ENCODE assay signal across 14 mouse cellular contexts in genomic region chr2:75496606-75497240, GRCm38 (mm10).
DNase-seq lines count a peak whose midpoint lies in the region; ATAC-seq and TF ChIP-seq lines count a peak whose summit lies in the region.
"Had no signal": no experiment of that assay in that cellular context is flagged by ENCODE, and none has a peak within 500 bp of the region (broad histone marks: within the 10 kb centered on the region; RNA-seq: fewer than 3 reads in every experiment).

No protein-coding gene starts in this region.

- H3K4me3 ChIP-seq in lung, embryonic 14.5 days (ENCODE audit: low read depth, low read length): no peak overlapping the region
- H3K4me3 ChIP-seq in lung, adult 2 months (replicated peaks; ENCODE audit: extremely low read depth, low read depth, low read length): no peak overlapping the region
- no peak overlapping the region for H3K4me3 ChIP-seq in hindbrain, embryonic 11.5 days (ENCODE audit: low read depth, low read length)
- H3K4me3 ChIP-seq in neural tube, embryonic 15.5 days (replicated peaks): no peak overlapping the region
- H3K4me3 ChIP-seq: forebrain, embryonic 12.5 days; hindbrain, embryonic 10.5 days; liver, embryonic 15.5 days; megakaryocyte, embryonic 14.5 days; midbrain, embryonic 15.5 days had no signal

- TF ChIP-seq POLR2A in lung, adult 2 months (IDR thresholded peaks at IDR 0.05; ENCODE audit: borderline replicate concordance, extremely low read depth, low read depth, low read length): no peak

- peaks cover 6% of the 10 kb centered on the region for H3K4me1 ChIP-seq in lung, embryonic 14.5 days (ENCODE audit: insufficient read depth)
- H3K4me1 ChIP-seq in lung, adult 2 months (ENCODE audit: control insufficient read depth, insufficient read depth, low read length): no peaks in the 10 kb centered on the region
- no peaks in the 10 kb centered on the region for H3K4me1 ChIP-seq in hindbrain, embryonic 11.5 days (replicated peaks; ENCODE audit: control insufficient read depth, insufficient read depth, low read length)
- H3K4me1 ChIP-seq in neural tube, embryonic 15.5 days: peaks cover 13% of the 10 kb centered on the region; the same call in 1 of the 2 replicates
- H3K4me1 ChIP-seq: liver, embryonic 15.5 days; megakaryocyte, embryonic 14.5 days; midbrain, embryonic 15.5 days had no signal

- ATAC-seq in lung, embryonic 14.5 days (ENCODE audit: insufficient read depth): no peak
- ATAC-seq in hindbrain, embryonic 11.5 days (ENCODE audit: low FRiP score): no peak
- no peak for ATAC-seq in neural tube, embryonic 15.5 days (ENCODE audit: low FRiP score)
- ATAC-seq: midbrain, embryonic 15.5 days had no signal

- DNase-seq in cerebellum, postnatal 14 days: peak; percentile 54 to 56
- DNase-seq in cerebellum, adult 9-11 months: no peak
- DNase-seq in lung, embryonic 14.5 days: peak; percentile 72
- no peak for DNase-seq in lung, adult 2 months
- DNase-seq in kidney, postnatal 4 days: peak; percentile 33 to 55
- DNase-seq in yolk sac, embryonic 10.5 days (ENCODE audit: low spot score): no peak
- no peak for DNase-seq in hindbrain, embryonic 11.5 days (ENCODE audit: low spot score)
- DNase-seq: thymus, postnatal 25 days had no signal

- WGBS in lung, embryonic 14.5 days: 64% methylated on average over 5 of the region's 5 CpGs
- WGBS in lung, adult 2 months: 67% methylated on average over 5 of the region's 5 CpGs
- WGBS in hindbrain, embryonic 11.5 days: 93% methylated on average over 5 of the region's 5 CpGs
- 77% methylated on average over 5 of the region's 5 CpGs for WGBS in neural tube, embryonic 15.5 days

- H3K9me3 ChIP-seq in lung, embryonic 14.5 days (ENCODE audit: low read depth, low read length): no peaks in the 10 kb centered on the region
- no peaks in the 10 kb centered on the region for H3K9me3 ChIP-seq in hindbrain, embryonic 11.5 days (ENCODE audit: control insufficient read depth, low read length)
- no peaks in the 10 kb centered on the region for H3K9me3 ChIP-seq in neural tube, embryonic 15.5 days (replicated peaks)
- H3K9me3 ChIP-seq: forebrain, embryonic 12.5 days; hindbrain, embryonic 10.5 days; liver, embryonic 15.5 days; megakaryocyte, embryonic 14.5 days; midbrain, embryonic 15.5 days had no signal

- no peaks in the 10 kb centered on the region for H3K27me3 ChIP-seq in lung, embryonic 14.5 days (ENCODE audit: insufficient read depth, low read length)
- H3K27me3 ChIP-seq in hindbrain, embryonic 11.5 days (ENCODE audit: control insufficient read depth, insufficient read depth, low read length): no peaks in the 10 kb centered on the region
- no peaks in the 10 kb centered on the region for H3K27me3 ChIP-seq in neural tube, embryonic 15.5 days (replicated peaks)
- H3K27me3 ChIP-seq: forebrain, embryonic 12.5 days; liver, embryonic 15.5 days; megakaryocyte, embryonic 14.5 days; midbrain, embryonic 15.5 days had no signal

- no peaks in the 10 kb centered on the region for H3K36me3 ChIP-seq in lung, embryonic 14.5 days (ENCODE audit: insufficient read depth)
- H3K36me3 ChIP-seq in hindbrain, embryonic 11.5 days (ENCODE audit: control insufficient read depth, insufficient read depth, low read length): no peaks in the 10 kb centered on the region
- no peaks in the 10 kb centered on the region for H3K36me3 ChIP-seq in neural tube, embryonic 15.5 days
- H3K36me3 ChIP-seq: forebrain, embryonic 12.5 days; hindbrain, embryonic 10.5 days; liver, embryonic 15.5 days; midbrain, embryonic 15.5 days had no signal

- TF ChIP-seq CTCF in lung, embryonic 14.5 days (IDR thresholded peaks at IDR 0.05; ENCODE audit: low read depth): no peak
- no peak for TF ChIP-seq CTCF in lung, adult 2 months (IDR thresholded peaks at IDR 0.05; ENCODE audit: insufficient read depth, low read length)

- no peak overlapping the region for H3K4me2 ChIP-seq in lung, embryonic 14.5 days
- H3K4me2 ChIP-seq in hindbrain, embryonic 11.5 days (replicated peaks; ENCODE audit: low read depth, low read length): no peak overlapping the region
- no peak overlapping the region for H3K4me2 ChIP-seq in neural tube, embryonic 15.5 days
- H3K4me2 ChIP-seq: forebrain, embryonic 12.5 days; liver, embryonic 15.5 days; midbrain, embryonic 15.5 days had no signal

- no peak overlapping the region for H3K9ac ChIP-seq in lung, embryonic 14.5 days
- H3K9ac ChIP-seq in hindbrain, embryonic 11.5 days (ENCODE audit: low read depth, low read length): no peak overlapping the region
- H3K9ac ChIP-seq in neural tube, embryonic 15.5 days (replicated peaks): no peak overlapping the region
- H3K9ac ChIP-seq: forebrain, embryonic 12.5 days; liver, embryonic 15.5 days; midbrain, embryonic 15.5 days had no signal

- no peak overlapping the region for H3K27ac ChIP-seq in lung, embryonic 14.5 days (ENCODE audit: low read depth)
- H3K27ac ChIP-seq in hindbrain, embryonic 11.5 days (ENCODE audit: low read depth, low read length): no peak overlapping the region
- no peak overlapping the region for H3K27ac ChIP-seq in neural tube, embryonic 15.5 days (replicated peaks)
- H3K27ac ChIP-seq: forebrain, embryonic 12.5 days; hindbrain, embryonic 10.5 days; liver, embryonic 15.5 days; midbrain, embryonic 15.5 days had no signal

Comparison
In these comparisons a context has a peak if more than half of its experiments do, and no peak if none do; other contexts are left out.
1. DNase-seq: peak in cerebellum, postnatal 14 days (2 of 2), lung, embryonic 14.5 days (single experiment) and kidney, postnatal 4 days (2 of 2); none in cerebellum, adult 9-11 months (single experiment), lung, adult 2 months (single experiment), yolk sac, embryonic 10.5 days (single experiment) and hindbrain, embryonic 11.5 days (single experiment).